Mouse (Mus musculus) midbrain, postnatal 0 days (tissue): Measurements from ENCODE around the gene Phtf1. TPM values are rescaled to one million over a fixed set of nuclear protein-coding genes. Genes with fewer than 3 reads are reported as not detected.
A peak's percentile ranks its signal among the peaks of the same experiment; 100 is the strongest.

Source experiments
- ATAC-seq: fragments of 200-750 bp; cut with Nextera tagmentation; 2 replicates; pipeline ENCODE4 v1.8.0; 2017; ENCODE audit warnings: moderate number of reproducible peaks, mild to moderate bottlenecking, moderate TSS enrichment, moderate library complexity; ENCODE audit not compliant: low FRiP score
- DNase-seq: peaks from one replicate; pipeline ENCODE4 v3.0.0-alpha.2; 2015; ENCODE audit warnings: low spot score
- H3K27ac ChIP-seq: fragments of 300-500 bp; sonication (generic); 2 replicates; pipeline ENCODE4 v1.5.1; 2014; ENCODE audit warnings: low read depth, mild to moderate bottlenecking, low read length, mixed read lengths
- H3K27me3 ChIP-seq: fragments of 300-500 bp; sonication (generic); 2 replicates; pipeline ENCODE4 v1.6.1; 2014; ENCODE audit warnings: low read length, control low read depth, mixed read lengths; ENCODE audit not compliant: insufficient read depth
- H3K36me3 ChIP-seq: fragments of 300-500 bp; sonication (generic); 2 replicates; pipeline ENCODE4 v1.6.1; 2014; ENCODE audit warnings: low read length, control low read depth, mixed read lengths; ENCODE audit not compliant: insufficient read depth
- H3K4me1 ChIP-seq: fragments of 300-500 bp; sonication (generic); 2 replicates; pipeline ENCODE4 v1.6.1; 2014; ENCODE audit warnings: mild to moderate bottlenecking, control low read depth, antibody characterized with exemption, low read length, mixed read lengths; ENCODE audit not compliant: insufficient read depth
- H3K4me2 ChIP-seq: fragments of 300-500 bp; sonication (generic); 2 replicates; pipeline ENCODE4 v1.6.1; 2014; ENCODE audit warnings: low read depth, mild to moderate bottlenecking, low read length, mixed read lengths; ENCODE audit not compliant: poor library complexity, severe bottlenecking
- H3K4me3 ChIP-seq: fragments of 300-500 bp; sonication (generic); 2 replicates; pipeline ENCODE4 v1.5.1; 2014; ENCODE audit warnings: low read depth, mild to moderate bottlenecking, low read length, moderate library complexity
- H3K9ac ChIP-seq: fragments of 300-500 bp; sonication (generic); replicated peaks from 2 replicates; pipeline ENCODE4 v1.6.1; 2014; ENCODE audit warnings: mild to moderate bottlenecking, low read length, moderate library complexity, mixed read lengths; ENCODE audit not compliant: poor library complexity, severe bottlenecking
- H3K9me3 ChIP-seq: fragments of 300-500 bp; sonication (generic); 2 replicates; pipeline ENCODE4 v1.6.1; 2016; ENCODE audit warnings: low read length, control low read depth
- CTCF ChIP-seq: IDR thresholded peaks from 2 replicates; pipeline ENCODE4 v1.5.1; 2016; ENCODE audit warnings: antibody characterized with exemption, mild to moderate bottlenecking
- WGBS: fragments of 180-500 bp; shearing (Covaris S2); extraction: QIAGEN DNeasy Blood & Tissue Kit; methylation state at CpG from one replicate; pipeline ENCODE4 v1.1.7; 2014; 5-methylcytosine and 5-hydroxymethylcytosine counted together
- polyA plus RNA-seq: library from polyadenylated mRNA; unstranded; fragments of >200 nt; fragmentation: Nextera tagmentation; extraction: Ambion mirVana; gene quantifications from 2 replicates; pipeline ENCODE4 v1.2.1, GENCODE M21; 2015
- total RNA-seq: library from RNA; depleted of rRNA; stranded (reverse); fragments of >200 nt; gene quantifications from 2 replicates; pipeline ENCODE4 v1.2.3, GENCODE M21; 2014; rRNA removed

Phtf1 gene
- 24.3 and 31.6 TPM in 2 replicates for total RNA-seq
- polyA plus RNA-seq: 14.9 and 15.9 TPM in 2 replicates

GRCm38 (mm10) chr3:103967861-103968691 is at the start of gene Phtf1:
Phtf1 (plus strand) TSS chr3:103968110.
- Histone ChIP-seq H3K9me3 (no peaks in the 10 kb centered on the region), H3K4me3 (peak within 1 kb of the TSS; percentile 76), H3K4me2 (peak within 1 kb of the TSS; percentile 77), H3K27ac (peak within 1 kb of the TSS; percentile 96), H3K9ac (peak within 1 kb of the TSS; percentile 72), H3K27me3 (no peaks in the 10 kb centered on the region), H3K36me3 (no peaks in the 10 kb centered on the region; the same call in 1 of the 2 replicates), H3K4me1 (peaks cover 5% of the 10 kb centered on the region; the same call in 1 of the 2 replicates)
- WGBS: 1% methylated on average over 63 of the region's 70 CpGs
- DNase-seq (peak; percentile 84), ATAC-seq (peak; percentile 94)
- TF ChIP-seq CTCF: no peak

DNA sequence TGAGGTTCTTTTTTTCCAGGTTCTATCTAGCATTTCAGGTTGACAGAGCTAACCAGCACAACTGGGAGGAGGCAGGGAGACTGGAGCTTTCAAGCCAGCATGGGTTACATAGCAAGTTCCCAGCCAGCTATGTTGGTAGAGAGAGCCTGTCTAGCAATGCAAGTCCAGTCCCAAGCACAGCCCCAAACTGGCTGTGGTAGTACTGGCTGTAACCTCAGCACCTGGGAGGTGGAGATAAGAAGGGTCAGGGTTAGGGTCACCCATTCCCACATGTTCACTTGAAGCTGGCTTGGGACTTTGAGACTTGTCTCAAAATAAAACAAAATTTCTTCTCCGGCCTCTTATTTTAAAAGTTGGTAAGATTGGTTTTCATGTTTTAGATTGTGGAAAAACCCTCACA is 47.8 kb upstream of the Phtf1 start:
- no peak for DNase-seq
- Histone ChIP-seq H3K27ac (no peak overlapping the region), H3K9ac (no peak overlapping the region), H3K4me1 (no peaks in the 10 kb centered on the region; the same call in 1 of the 2 replicates), H3K27me3 (no peaks in the 10 kb centered on the region), H3K9me3 (no peaks in the 10 kb centered on the region), H3K36me3 (no peaks in the 10 kb centered on the region), H3K4me3 (no peak overlapping the region), H3K4me2 (no peak overlapping the region)
- no peak for ATAC-seq
- TF ChIP-seq CTCF: no peak
- WGBS: 100% methylated on average over 1 of the region's 1 CpGs

DNA sequence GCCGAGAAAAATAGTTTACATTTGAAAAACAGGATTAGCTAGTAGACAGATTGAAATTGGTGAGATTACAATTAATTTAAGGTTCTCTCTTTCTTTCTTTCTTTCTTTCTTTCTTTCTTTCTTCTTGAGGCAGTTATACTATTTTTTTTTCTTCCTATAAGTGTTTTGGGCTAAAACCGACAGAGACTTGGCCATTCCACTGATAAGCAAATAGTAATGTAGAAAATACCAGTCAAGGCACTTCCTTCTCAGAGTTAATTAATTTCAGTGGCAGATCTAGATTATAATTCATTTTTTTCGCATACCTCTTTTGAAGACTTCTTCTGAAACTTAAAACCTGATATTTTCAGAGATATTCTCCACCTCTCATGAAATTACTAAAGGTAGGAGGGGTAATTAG is 42.6 kb upstream of the Phtf1 start:
- ATAC-seq: no peak
- DNase-seq: no peak
- no peaks in the 10 kb centered on the region for H3K4me1 ChIP-seq

DNA sequence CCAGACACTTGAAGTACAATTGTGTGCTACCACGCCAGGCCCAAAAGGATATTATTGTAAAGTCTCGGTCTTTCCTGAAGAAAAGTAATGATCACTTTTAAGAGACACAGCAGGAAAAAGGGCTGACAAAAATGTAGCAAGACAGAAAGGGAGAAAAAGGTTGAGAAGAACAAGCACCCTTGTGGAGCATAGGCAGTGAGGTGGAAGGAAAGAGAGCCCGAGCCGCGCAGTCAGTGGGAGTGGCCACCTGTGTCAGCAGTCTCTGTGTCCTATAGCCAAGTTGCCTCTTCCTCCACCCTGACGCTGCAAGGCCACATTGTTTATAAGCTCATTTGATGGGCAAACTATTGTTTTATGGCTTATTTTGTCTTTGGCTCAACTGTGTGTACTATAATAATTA is 40.4 kb upstream of the Phtf1 start:
- H3K9ac ChIP-seq: no peak overlapping the region
- no peaks in the 10 kb centered on the region for H3K27me3 ChIP-seq
- TF ChIP-seq CTCF: no peak
- no peak overlapping the region for H3K4me2 ChIP-seq
- WGBS: 66% methylated on average over 6 of the region's 6 CpGs
- H3K4me3 ChIP-seq: no peak overlapping the region
- no peak overlapping the region for H3K27ac ChIP-seq
- ATAC-seq (no peak), DNase-seq (no peak)
- 0 out of 2 replicates have a peak, but pooled peaks cover 2% of the 10 kb centered on the region for H3K4me1 ChIP-seq
- H3K36me3 ChIP-seq: peaks cover 3% of the 10 kb centered on the region; the same call in 1 of the 2 replicates
- H3K9me3 ChIP-seq: no peaks in the 10 kb centered on the region

More for the DNA sequence above, 42.6 kb upstream of the Phtf1 start:
- no peaks in the 10 kb centered on the region for H3K27me3 ChIP-seq
- no peak overlapping the region for H3K4me2 ChIP-seq
- no peak for TF ChIP-seq CTCF
- no peaks in the 10 kb centered on the region for H3K9me3 ChIP-seq
- 52% methylated on average over 3 of the region's 3 CpGs for WGBS
- no peak overlapping the region for H3K9ac ChIP-seq
- H3K36me3 ChIP-seq: no peaks in the 10 kb centered on the region
- no peak overlapping the region for H3K27ac ChIP-seq
- no peak overlapping the region for H3K4me3 ChIP-seq

- Histone ChIP-seq H3K36me3 (no peaks in the 10 kb centered on the region), H3K27me3 (no peaks in the 10 kb centered on the region), H3K27ac (no peak overlapping the region), H3K9me3 (no peaks in the 10 kb centered on the region), H3K9ac (no peak overlapping the region), H3K4me3 (no peak overlapping the region), H3K4me2 (no peak overlapping the region), H3K4me1 (no peaks in the 10 kb centered on the region)
- 66% methylated on average over 1 of the region's 1 CpGs for WGBS
- peak; percentile 76 for DNase-seq
- ATAC-seq: no peak
- no peak for TF ChIP-seq CTCF
Measured at GRCm38 (mm10) chr3:103944794-103945562, 22.9 kb upstream of the Phtf1 start.

- no peak for TF ChIP-seq CTCF
- no peak overlapping the region for H3K9ac ChIP-seq
- H3K27ac ChIP-seq: no peak overlapping the region
- H3K4me1 ChIP-seq: no peaks in the 10 kb centered on the region
- DNase-seq (no peak), ATAC-seq (no peak)
- H3K27me3 ChIP-seq: no peaks in the 10 kb centered on the region
- WGBS: 96% methylated on average over 7 of the region's 7 CpGs
- H3K4me2 ChIP-seq: no peak overlapping the region
- H3K36me3 ChIP-seq: no peaks in the 10 kb centered on the region
- no peak overlapping the region for H3K4me3 ChIP-seq
- H3K9me3 ChIP-seq: no peaks in the 10 kb centered on the region
Measured at GRCm38 (mm10) chr3:103948666-103949065, 19.2 kb upstream of the Phtf1 start.
